Mouse (Mus musculus): ENCODE data around the gene Ucp2. TPM values are rescaled to one million over a fixed set of nuclear protein-coding genes. Genes with fewer than 3 reads are reported as not detected.
A peak's percentile ranks its signal among the peaks of the same experiment; 100 is the strongest.

Ucp2 gene
- 10 to 100 TPM; 45.3 to 77.9 TPM for total RNA-seq (2021)
- long read RNA-seq, experiment 1, transcript Ucp2-202 (8 exons, 3,988 nt) = major isoform, 21 of 26 reads
- long read RNA-seq, experiment 1, partial matches to known transcripts = 5 of 26 reads
- long read RNA-seq, experiment 1, other reads (novel, unspliced or antisense) = 0 of 26 reads
- long read RNA-seq, experiment 2, transcript Ucp2-202 (8 exons, 3,988 nt) = major isoform, 22 of 27 reads
- long read RNA-seq, experiment 2, partial matches to known transcripts = 5 of 27 reads
- long read RNA-seq, experiment 2, other reads (novel, unspliced or antisense) = 0 of 27 reads

GRCm38 (mm10) chr7:100493117-100493483, at the start of gene Ucp2:
Gene Ucp2, plus strand, starts transcription at chr7:100493337.
- DNase-seq (ENCODE audit: low spot score in 2 of 2) = peak; percentile 43 to 51

GRCm38 (mm10) chr7:100443728-100444127, 49.4 kb upstream of the Ucp2 start:
- DNase-seq (ENCODE audit: low spot score in 2 of 2) = no peak

GRCm38 (mm10) chr7:100446271-100446670, 46.9 kb upstream of the Ucp2 start:
- DNase-seq (ENCODE audit: low spot score in 2 of 2) = no peak

GRCm38 (mm10) chr7:100448530-100448929, 44.6 kb upstream of the Ucp2 start:
- DNase-seq (ENCODE audit: low spot score in 2 of 2) = no peak

GRCm38 (mm10) chr7:100448985-100449384, 44.2 kb upstream of the Ucp2 start:
- no peak for DNase-seq (ENCODE audit: low spot score in 2 of 2)

- DNase-seq (ENCODE audit: low spot score in 2 of 2) = no peak
Observed at GRCm38 (mm10) chr7:100458153-100458552, 35.0 kb upstream of the Ucp2 start.

GRCm38 (mm10) chr7:100459862-100460261, 33.3 kb upstream of the Ucp2 start:
- DNase-seq (ENCODE audit: low spot score in 2 of 2) = no peak

- peak; percentile 68 to 75 for DNase-seq (ENCODE audit: low spot score in 2 of 2)
Observed at GRCm38 (mm10) chr7:100461621-100462151, 31.5 kb upstream of the Ucp2 start.

GRCm38 (mm10) chr7:100463194-100463593, 29.9 kb upstream of the Ucp2 start:
- DNase-seq (ENCODE audit: low spot score in 2 of 2) = no peak

- no peak for DNase-seq (ENCODE audit: low spot score in 2 of 2)
Observed at GRCm38 (mm10) chr7:100463757-100464156, 29.4 kb upstream of the Ucp2 start.

- DNase-seq (ENCODE audit: low spot score in 2 of 2) = no peak
Observed at GRCm38 (mm10) chr7:100464248-100464647, 28.9 kb upstream of the Ucp2 start.

GRCm38 (mm10) chr7:100465248-100465647, 27.9 kb upstream of the Ucp2 start:
- DNase-seq (ENCODE audit: low spot score in 2 of 2) = no peak

GRCm38 (mm10) chr7:100465656-100466309, 27.4 kb upstream of the Ucp2 start:
- DNase-seq (ENCODE audit: low spot score in 2 of 2) = no peak

- no peak for DNase-seq (ENCODE audit: low spot score in 2 of 2)
Observed at GRCm38 (mm10) chr7:100466781-100467510, 26.2 kb upstream of the Ucp2 start.

- no peak for DNase-seq (ENCODE audit: low spot score in 2 of 2)
Observed at GRCm38 (mm10) chr7:100468761-100469160, 24.4 kb upstream of the Ucp2 start.

GRCm38 (mm10) chr7:100469502-100469901, 23.6 kb upstream of the Ucp2 start:
- no peak for DNase-seq (ENCODE audit: low spot score in 2 of 2)

- no peak for DNase-seq (ENCODE audit: low spot score in 2 of 2)
Observed at GRCm38 (mm10) chr7:100470796-100471406, 22.2 kb upstream of the Ucp2 start.

GRCm38 (mm10) chr7:100471407-100471797, 21.7 kb upstream of the Ucp2 start:
- DNase-seq (ENCODE audit: low spot score in 2 of 2) = no peak

GRCm38 (mm10) chr7:100472777-100473176, 20.4 kb upstream of the Ucp2 start, which contains the start of gene Ucp3:
Gene Ucp3, plus strand, starts transcription at chr7:100472990.
- DNase-seq (ENCODE audit: low spot score in 2 of 2) = no peak

- no peak for DNase-seq (ENCODE audit: low spot score in 2 of 2)
Observed at GRCm38 (mm10) chr7:100473846-100474454, 19.2 kb upstream of the Ucp2 start.

GRCm38 (mm10) chr7:100474680-100475079, 18.5 kb upstream of the Ucp2 start:
- no peak for DNase-seq (ENCODE audit: low spot score in 2 of 2)
